Mouse (Mus musculus) cerebellum, postnatal 25 days (tissue): ENCODE measurements around the gene Timmdc1.

Source experiments
- DNase-seq, 2 experiments: peaks; one replicate each; pipeline ENCODE4 v3.0.0; 2021; ENCODE audit warnings: mixed read lengths in 2 of 2

Timmdc1 gene

GRCm38 (mm10) chr16:38493890-38494289 lies 28.6 kb downstream of the Timmdc1 start:
- no peak for DNase-seq

GRCm38 (mm10) chr16:38492551-38492950 lies 29.9 kb downstream of the Timmdc1 start:
- DNase-seq = no peak

- DNase-seq = no peak
Observed at GRCm38 (mm10) chr16:38483582-38484309, 38.7 kb downstream of the Timmdc1 start.

GRCm38 (mm10) chr16:38482780-38483562 lies 39.5 kb downstream of the Timmdc1 start:
- DNase-seq = peak in 1 of 2 experiments; percentile 57

GRCm38 (mm10) chr16:38481327-38481726 lies 41.1 kb downstream of the Timmdc1 start:
- no peak for DNase-seq

GRCm38 (mm10) chr16:38478296-38478695 lies 44.2 kb downstream of the Timmdc1 start:
- no peak for DNase-seq

- peak; percentile 11 for DNase-seq
Observed at GRCm38 (mm10) chr16:38477241-38477608, 45.2 kb downstream of the Timmdc1 start.

- peak; percentile 62 to 68 for DNase-seq
Observed at GRCm38 (mm10) chr16:38476312-38477240, 45.9 kb downstream of the Timmdc1 start.

- no peak for DNase-seq
Observed at GRCm38 (mm10) chr16:38475681-38476311, 46.7 kb downstream of the Timmdc1 start.

GRCm38 (mm10) chr16:38474677-38475286 lies 47.7 kb downstream of the Timmdc1 start:
- DNase-seq = no peak

GRCm38 (mm10) chr16:38473661-38474060 lies 48.8 kb downstream of the Timmdc1 start:
- no peak for DNase-seq

GRCm38 (mm10) chr16:38472507-38472873 lies 50.0 kb downstream of the Timmdc1 start:
- DNase-seq = no peak

GRCm38 (mm10) chr16:38471697-38472506 lies 50.6 kb downstream of the Timmdc1 start:
- DNase-seq = no peak

GRCm38 (mm10) chr16:38469437-38469836 lies 53.0 kb downstream of the Timmdc1 start:
- no peak for DNase-seq

GRCm38 (mm10) chr16:38468706-38469018 lies 53.8 kb downstream of the Timmdc1 start:
- no peak for DNase-seq

- no peak for DNase-seq
Observed at GRCm38 (mm10) chr16:38467917-38468705, 54.4 kb downstream of the Timmdc1 start.

GRCm38 (mm10) chr16:38467091-38467916 lies 55.2 kb downstream of the Timmdc1 start:
- no peak for DNase-seq

- no peak for DNase-seq
Observed at GRCm38 (mm10) chr16:38466089-38466488, 56.4 kb downstream of the Timmdc1 start.

- DNase-seq = no peak
Observed at GRCm38 (mm10) chr16:38463305-38463704, 59.2 kb downstream of the Timmdc1 start.

GRCm38 (mm10) chr16:38462161-38462560 lies 60.3 kb downstream of the Timmdc1 start:
- DNase-seq = no peak
